Mouse (Mus musculus): Measurements from ENCODE around the gene Cgnl1. TPM values are rescaled to one million over a fixed set of nuclear protein-coding genes. Genes with fewer than 3 reads are reported as not detected.

The Cgnl1 gene
- polyA plus RNA-seq, 1 experiment from 2014 or later = 9.8 TPM

DNA sequence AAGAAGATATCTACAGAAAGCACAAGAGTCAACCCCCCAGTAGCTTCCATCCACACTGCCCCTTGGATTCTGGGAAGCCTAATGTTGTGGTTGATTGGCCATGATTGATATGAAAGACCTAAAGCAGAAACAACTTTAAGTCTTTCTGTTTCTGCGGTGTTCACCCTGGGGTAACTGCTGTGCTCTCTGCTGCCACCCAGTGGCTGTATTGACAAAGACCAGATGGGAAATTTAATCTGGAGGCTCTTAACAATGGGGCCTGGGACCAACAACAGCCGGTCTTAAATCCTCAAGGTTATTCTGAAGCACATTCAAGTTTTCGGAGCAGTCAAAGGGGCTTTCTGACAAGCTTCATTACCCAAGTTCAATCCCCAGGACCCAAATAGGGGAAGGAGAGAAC lies 155.2 kb downstream of the Cgnl1 start:
- no peaks in the 10 kb centered on the region for H3K36me3 ChIP-seq (ENCODE audit: control insufficient read depth, insufficient read depth, low read length)
- WGBS = 6% methylated on average over 3 of the region's 3 CpGs
- peak; percentile 91 for DNase-seq (ENCODE audit: low spot score)
- no peaks in the 10 kb centered on the region for H3K4me1 ChIP-seq (replicated peaks; ENCODE audit: control insufficient read depth, insufficient read depth, low read length)
- H3K4me2 ChIP-seq (ENCODE audit: low read length) = no peak overlapping the region
- no peak overlapping the region for H3K4me3 ChIP-seq (ENCODE audit: low read depth, low read length)
- 0 out of 2 replicates have a peak, but pooled peaks have one; percentile 50 for ATAC-seq (replicated peaks; ENCODE audit: low FRiP score, low TSS enrichment, low read depth)
- no peak overlapping the region for H3K27ac ChIP-seq (ENCODE audit: low read depth)
- H3K27me3 ChIP-seq (replicated peaks; ENCODE audit: control insufficient read depth, insufficient read depth, low read length) = no peaks in the 10 kb centered on the region
- H3K9ac ChIP-seq (ENCODE audit: low read length) = no peak overlapping the region
- H3K9me3 ChIP-seq (ENCODE audit: control insufficient read depth, low read length) = no peaks in the 10 kb centered on the region

DNA sequence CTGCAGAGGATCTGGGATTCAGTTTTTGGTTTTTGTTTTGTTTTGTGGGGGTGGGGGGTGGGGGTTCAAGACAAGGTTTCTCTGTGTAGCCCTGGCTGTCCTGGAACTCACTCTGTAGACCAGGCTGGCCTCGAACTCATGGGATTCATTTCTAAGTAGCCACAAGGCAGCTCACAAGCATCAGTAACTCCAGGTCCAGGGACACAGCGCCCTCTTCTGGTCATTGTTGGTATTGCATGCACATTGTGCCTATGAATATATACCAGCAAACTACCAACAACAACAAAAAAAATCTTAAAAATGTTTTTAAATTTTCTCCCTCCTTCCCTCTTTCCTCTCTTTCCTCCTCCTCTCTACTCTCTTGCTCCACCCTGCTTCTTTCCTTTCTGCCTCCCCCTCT lies 156.8 kb downstream of the Cgnl1 start:
- Histone ChIP-seq H3K4me3 (ENCODE audit: low read depth, low read length) (no peak overlapping the region), H3K27ac (ENCODE audit: low read depth) (no peak overlapping the region), H3K4me2 (ENCODE audit: low read length) (no peak overlapping the region), H3K9ac (ENCODE audit: low read length) (no peak overlapping the region), H3K9me3 (ENCODE audit: control insufficient read depth, low read length) (no peaks in the 10 kb centered on the region), H3K27me3 (replicated peaks; ENCODE audit: control insufficient read depth, insufficient read depth, low read length) (no peaks in the 10 kb centered on the region), H3K4me1 (replicated peaks; ENCODE audit: control insufficient read depth, insufficient read depth, low read length) (no peaks in the 10 kb centered on the region), H3K36me3 (ENCODE audit: control insufficient read depth, insufficient read depth, low read length) (no peaks in the 10 kb centered on the region)
- ATAC-seq (replicated peaks; ENCODE audit: low FRiP score, low TSS enrichment, low read depth) (no peak), DNase-seq (ENCODE audit: low spot score) (peak; percentile 78)
- 31% methylated on average over 2 of the region's 2 CpGs for WGBS

DNA sequence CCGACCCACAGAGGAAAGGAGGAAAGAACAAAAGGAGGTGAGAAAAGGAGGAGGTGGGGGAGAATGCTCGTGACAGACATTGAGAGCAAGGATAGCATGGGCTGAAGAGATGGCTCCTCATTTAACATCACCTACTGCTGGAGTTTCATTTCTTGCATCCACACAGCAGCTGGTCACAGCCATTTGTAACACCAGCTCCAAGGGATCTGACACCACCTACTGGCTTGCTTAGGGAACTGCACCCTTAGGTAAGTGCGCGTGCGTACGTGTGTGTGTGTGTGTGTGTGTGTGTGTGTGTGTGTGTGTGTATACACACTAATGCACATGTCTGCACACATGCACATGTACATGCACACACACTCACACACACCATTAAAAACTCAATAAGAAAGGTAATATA lies 158.4 kb downstream of the Cgnl1 start:
- Histone ChIP-seq H3K9ac (ENCODE audit: low read length) (no peak overlapping the region), H3K27ac (ENCODE audit: low read depth) (no peak overlapping the region), H3K27me3 (replicated peaks; ENCODE audit: control insufficient read depth, insufficient read depth, low read length) (no peaks in the 10 kb centered on the region), H3K4me2 (ENCODE audit: low read length) (no peak overlapping the region), H3K4me1 (replicated peaks; ENCODE audit: control insufficient read depth, insufficient read depth, low read length) (no peaks in the 10 kb centered on the region; the same call in 1 of the 2 replicates), H3K4me3 (ENCODE audit: low read depth, low read length) (no peak overlapping the region), H3K36me3 (ENCODE audit: control insufficient read depth, insufficient read depth, low read length) (no peaks in the 10 kb centered on the region), H3K9me3 (ENCODE audit: control insufficient read depth, low read length) (no peaks in the 10 kb centered on the region)
- 96% methylated on average over 6 of the region's 6 CpGs for WGBS
- ATAC-seq (replicated peaks; ENCODE audit: low FRiP score, low TSS enrichment, low read depth) (no peak), DNase-seq (ENCODE audit: low spot score) (no peak)

DNA sequence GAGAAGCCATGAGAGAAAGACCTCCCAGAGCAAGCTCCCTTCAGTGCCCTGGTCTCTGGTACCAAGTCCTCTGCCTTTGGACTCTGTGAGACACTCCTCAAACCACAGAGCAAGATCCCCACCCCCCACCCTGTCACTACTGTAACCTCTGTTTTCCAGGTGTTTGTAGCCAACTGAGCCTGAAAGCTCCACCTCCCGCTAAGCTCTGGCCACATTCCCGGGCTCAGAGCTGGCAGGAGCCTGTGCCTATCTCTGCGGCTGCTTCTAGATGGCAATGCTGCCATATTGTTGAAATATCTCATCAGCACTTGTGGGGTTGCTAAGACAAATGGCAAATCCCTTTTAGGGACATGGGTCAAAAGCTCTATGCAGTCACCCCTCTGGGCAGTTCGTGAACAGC lies 159.5 kb downstream of the Cgnl1 start:
- Histone ChIP-seq H3K4me1 (replicated peaks; ENCODE audit: control insufficient read depth, insufficient read depth, low read length) (no peaks in the 10 kb centered on the region; the same call in 1 of the 2 replicates), H3K9me3 (ENCODE audit: control insufficient read depth, low read length) (no peaks in the 10 kb centered on the region), H3K27ac (ENCODE audit: low read depth) (no peak overlapping the region), H3K4me2 (ENCODE audit: low read length) (no peak overlapping the region), H3K27me3 (replicated peaks; ENCODE audit: control insufficient read depth, insufficient read depth, low read length) (no peaks in the 10 kb centered on the region), H3K4me3 (ENCODE audit: low read depth, low read length) (no peak overlapping the region), H3K9ac (ENCODE audit: low read length) (no peak overlapping the region), H3K36me3 (ENCODE audit: control insufficient read depth, insufficient read depth, low read length) (no peaks in the 10 kb centered on the region)
- ATAC-seq (replicated peaks; ENCODE audit: low FRiP score, low TSS enrichment, low read depth) (no peak), DNase-seq (ENCODE audit: low spot score) (no peak)
- 82% methylated on average over 4 of the region's 4 CpGs for WGBS

DNA sequence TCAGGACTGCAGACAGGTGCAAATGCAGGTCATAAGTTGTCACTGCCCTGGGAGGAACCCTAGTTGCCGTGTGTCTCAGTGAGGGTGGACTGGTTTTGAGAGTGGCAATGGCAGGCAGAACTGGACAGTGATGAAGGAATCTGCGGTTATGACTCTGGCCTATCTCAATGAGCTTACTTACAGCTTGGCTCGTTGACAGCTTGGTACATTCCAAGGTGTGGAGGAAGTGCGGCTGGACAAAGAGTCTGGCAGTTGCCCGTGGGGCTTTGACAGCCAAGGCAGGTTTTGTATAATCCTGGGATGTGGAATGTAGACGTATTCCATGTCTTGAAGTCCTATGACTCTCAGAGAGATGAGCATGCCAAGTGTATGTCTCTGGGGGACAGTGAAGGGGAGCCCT lies 162.4 kb downstream of the Cgnl1 start:
- DNase-seq (ENCODE audit: low spot score) = no peak
- H3K36me3 ChIP-seq (ENCODE audit: control insufficient read depth, insufficient read depth, low read length) = no peaks in the 10 kb centered on the region
- no peaks in the 10 kb centered on the region for H3K9me3 ChIP-seq (ENCODE audit: control insufficient read depth, low read length)
- H3K27me3 ChIP-seq (replicated peaks; ENCODE audit: control insufficient read depth, insufficient read depth, low read length) = no peaks in the 10 kb centered on the region
- WGBS = 31% methylated on average over 6 of the region's 6 CpGs
- no peak for ATAC-seq (replicated peaks; ENCODE audit: low FRiP score, low TSS enrichment, low read depth)
- peaks cover 3% of the 10 kb centered on the region; the same call in 1 of the 2 replicates for H3K4me1 ChIP-seq (replicated peaks; ENCODE audit: control insufficient read depth, insufficient read depth, low read length)
- no peak overlapping the region for H3K4me3 ChIP-seq (ENCODE audit: low read depth, low read length)
- H3K27ac ChIP-seq (ENCODE audit: low read depth) = no peak overlapping the region
- H3K4me2 ChIP-seq (ENCODE audit: low read length) = no peak overlapping the region
- H3K9ac ChIP-seq (ENCODE audit: low read length) = no peak overlapping the region

DNA sequence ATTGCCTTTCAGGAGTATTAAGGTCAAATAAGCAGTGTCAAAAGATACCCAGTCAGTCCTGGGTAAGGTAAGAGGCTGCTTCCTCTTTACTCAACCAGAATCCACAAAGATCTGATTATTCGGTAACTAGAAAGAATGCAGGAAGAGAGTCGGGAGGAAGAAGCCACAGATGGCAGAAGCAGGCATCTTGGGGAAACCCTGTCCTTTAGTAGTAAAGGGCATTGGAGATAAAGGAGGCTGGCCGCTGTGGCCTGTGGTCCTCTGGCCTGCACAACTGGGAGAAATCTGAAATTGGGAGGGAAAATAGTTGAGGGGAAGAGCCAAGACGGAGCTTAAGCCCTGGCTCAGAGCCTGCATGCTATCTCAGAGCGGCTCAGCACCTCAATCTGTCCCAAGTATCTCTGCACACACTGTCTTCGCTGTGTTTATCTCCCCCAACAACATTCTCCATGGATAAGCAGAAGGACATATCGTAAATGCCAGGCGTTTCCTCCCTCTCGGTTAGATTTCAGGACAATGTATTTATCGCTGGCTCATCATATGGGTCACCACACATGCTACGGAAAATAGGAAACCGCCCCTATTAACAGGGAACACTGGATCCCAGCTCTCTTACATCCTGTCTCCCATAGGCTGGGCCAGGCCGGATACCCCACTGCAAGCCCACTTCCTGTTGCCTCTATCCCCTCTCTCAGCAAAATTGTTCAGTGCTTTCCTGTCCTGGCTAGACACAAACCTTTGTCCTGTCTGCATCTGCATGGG lies 164.9 kb downstream of the Cgnl1 start:
- H3K27me3 ChIP-seq (replicated peaks; ENCODE audit: control insufficient read depth, insufficient read depth, low read length) = no peaks in the 10 kb centered on the region
- no peak overlapping the region for H3K4me3 ChIP-seq (ENCODE audit: low read depth, low read length)
- peaks cover 3% of the 10 kb centered on the region; the same call in 1 of the 2 replicates for H3K4me1 ChIP-seq (replicated peaks; ENCODE audit: control insufficient read depth, insufficient read depth, low read length)
- H3K27ac ChIP-seq (ENCODE audit: low read depth) = peak overlapping the region; percentile 33; the same call in 1 of the 2 replicates
- WGBS = 55% methylated on average over 13 of the region's 13 CpGs
- H3K9ac ChIP-seq (ENCODE audit: low read length) = no peak overlapping the region
- no peaks in the 10 kb centered on the region for H3K36me3 ChIP-seq (ENCODE audit: control insufficient read depth, insufficient read depth, low read length)
- ATAC-seq (replicated peaks; ENCODE audit: low FRiP score, low TSS enrichment, low read depth) (no peak), DNase-seq (ENCODE audit: low spot score) (no peak)
- no peak overlapping the region for H3K4me2 ChIP-seq (ENCODE audit: low read length)
- no peaks in the 10 kb centered on the region for H3K9me3 ChIP-seq (ENCODE audit: control insufficient read depth, low read length)

DNA sequence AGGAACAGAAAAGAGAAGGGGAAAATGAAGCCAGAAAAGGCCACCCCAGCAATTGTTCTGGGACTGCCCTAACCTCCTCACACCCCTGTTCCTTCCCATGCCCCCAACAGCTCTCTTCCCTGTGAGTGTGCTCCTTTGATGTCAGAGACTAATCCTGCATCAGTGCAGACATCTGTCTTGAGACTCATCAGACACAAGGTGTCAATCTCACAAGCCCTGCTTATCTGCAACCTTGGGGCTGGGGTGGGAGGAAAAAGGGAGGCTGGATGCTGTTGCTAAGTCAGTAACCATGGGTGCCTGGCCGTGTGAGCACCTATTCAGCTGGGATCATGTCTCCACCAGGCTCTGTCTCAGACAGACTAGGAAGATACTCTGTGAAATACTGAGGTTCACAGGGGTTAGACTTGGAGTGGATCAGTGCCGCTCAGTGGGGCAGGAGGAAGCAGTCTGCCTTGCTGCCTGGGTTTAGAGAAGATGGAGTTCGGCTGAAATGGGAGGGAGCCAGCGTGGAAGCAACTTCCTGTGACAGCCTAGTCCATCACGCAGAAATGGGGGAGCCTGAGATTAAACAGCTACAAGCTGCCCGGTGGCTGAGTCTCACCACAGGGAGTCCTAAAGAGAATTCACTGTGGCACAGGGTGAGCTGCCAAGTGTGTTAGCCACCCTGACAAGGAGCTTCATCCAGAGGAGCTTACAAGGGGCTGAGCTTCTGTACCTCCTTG lies 166.3 kb downstream of the Cgnl1 start:
- no peak overlapping the region for H3K4me3 ChIP-seq (ENCODE audit: low read depth, low read length)
- no peak for DNase-seq (ENCODE audit: low spot score)
- no peak overlapping the region for H3K9ac ChIP-seq (ENCODE audit: low read length)
- H3K27me3 ChIP-seq (replicated peaks; ENCODE audit: control insufficient read depth, insufficient read depth, low read length) = no peaks in the 10 kb centered on the region
- WGBS = 34% methylated on average over 6 of the region's 6 CpGs
- H3K4me2 ChIP-seq (ENCODE audit: low read length) = no peak overlapping the region
- H3K9me3 ChIP-seq (ENCODE audit: control insufficient read depth, low read length) = no peaks in the 10 kb centered on the region
- no peak for ATAC-seq (replicated peaks; ENCODE audit: low FRiP score, low TSS enrichment, low read depth)
- H3K27ac ChIP-seq (ENCODE audit: low read depth) = no peak overlapping the region
- no peaks in the 10 kb centered on the region for H3K36me3 ChIP-seq (ENCODE audit: control insufficient read depth, insufficient read depth, low read length)
- peaks cover 3% of the 10 kb centered on the region; the same call in 1 of the 2 replicates for H3K4me1 ChIP-seq (replicated peaks; ENCODE audit: control insufficient read depth, insufficient read depth, low read length)

DNA sequence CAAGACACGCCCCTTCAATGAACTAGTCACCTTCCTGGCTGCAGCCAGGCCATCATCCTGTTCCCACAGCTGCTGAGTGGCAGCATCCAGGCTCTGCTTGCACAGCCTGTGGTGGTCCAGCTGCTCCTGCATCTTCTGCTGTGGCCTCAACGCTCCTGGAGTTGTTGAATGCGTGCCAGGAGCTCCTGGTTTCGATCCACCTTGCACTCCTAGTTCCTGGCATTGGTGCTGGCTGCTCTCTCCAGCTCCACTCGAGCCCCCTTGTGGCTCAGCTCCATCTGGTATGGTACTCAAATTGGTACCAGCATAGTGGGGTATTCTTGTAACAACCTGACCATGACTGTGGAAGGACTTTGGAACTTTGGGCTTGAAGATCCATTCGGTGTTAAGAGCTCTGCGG lies 171.5 kb downstream of the Cgnl1 start:
- no peaks in the 10 kb centered on the region for H3K36me3 ChIP-seq (ENCODE audit: control insufficient read depth, insufficient read depth, low read length)
- H3K9ac ChIP-seq (ENCODE audit: low read length) = no peak overlapping the region
- no peak overlapping the region for H3K4me2 ChIP-seq (ENCODE audit: low read length)
- no peak for ATAC-seq (replicated peaks; ENCODE audit: low FRiP score, low TSS enrichment, low read depth)
- H3K4me1 ChIP-seq (replicated peaks; ENCODE audit: control insufficient read depth, insufficient read depth, low read length) = no peaks in the 10 kb centered on the region
- no peak for DNase-seq (ENCODE audit: low spot score)
- no peak overlapping the region for H3K4me3 ChIP-seq (ENCODE audit: low read depth, low read length)
- no peak overlapping the region for H3K27ac ChIP-seq (ENCODE audit: low read depth)
- 73% methylated on average over 7 of the region's 7 CpGs for WGBS
- H3K27me3 ChIP-seq (replicated peaks; ENCODE audit: control insufficient read depth, insufficient read depth, low read length) = no peaks in the 10 kb centered on the region
- no peaks in the 10 kb centered on the region for H3K9me3 ChIP-seq (ENCODE audit: control insufficient read depth, low read length)

Measured in intestine, embryonic 14.5 days (tissue).